Mouse (Mus musculus) CD4-positive naive resting alpha-beta T cell, adult 76 days (primary cell): ENCODE results near the gene Strap. TPM values are rescaled to one million over a fixed set of nuclear protein-coding genes. Genes with fewer than 3 reads are reported as not detected.

Experiments
- total RNA-seq: library from RNA; stranded (reverse); gene quantifications from one replicate; pipeline ENCODE4 v1.2.4, GENCODE M21; 2023

The Strap gene
- 101 TPM for total RNA-seq

DNA sequence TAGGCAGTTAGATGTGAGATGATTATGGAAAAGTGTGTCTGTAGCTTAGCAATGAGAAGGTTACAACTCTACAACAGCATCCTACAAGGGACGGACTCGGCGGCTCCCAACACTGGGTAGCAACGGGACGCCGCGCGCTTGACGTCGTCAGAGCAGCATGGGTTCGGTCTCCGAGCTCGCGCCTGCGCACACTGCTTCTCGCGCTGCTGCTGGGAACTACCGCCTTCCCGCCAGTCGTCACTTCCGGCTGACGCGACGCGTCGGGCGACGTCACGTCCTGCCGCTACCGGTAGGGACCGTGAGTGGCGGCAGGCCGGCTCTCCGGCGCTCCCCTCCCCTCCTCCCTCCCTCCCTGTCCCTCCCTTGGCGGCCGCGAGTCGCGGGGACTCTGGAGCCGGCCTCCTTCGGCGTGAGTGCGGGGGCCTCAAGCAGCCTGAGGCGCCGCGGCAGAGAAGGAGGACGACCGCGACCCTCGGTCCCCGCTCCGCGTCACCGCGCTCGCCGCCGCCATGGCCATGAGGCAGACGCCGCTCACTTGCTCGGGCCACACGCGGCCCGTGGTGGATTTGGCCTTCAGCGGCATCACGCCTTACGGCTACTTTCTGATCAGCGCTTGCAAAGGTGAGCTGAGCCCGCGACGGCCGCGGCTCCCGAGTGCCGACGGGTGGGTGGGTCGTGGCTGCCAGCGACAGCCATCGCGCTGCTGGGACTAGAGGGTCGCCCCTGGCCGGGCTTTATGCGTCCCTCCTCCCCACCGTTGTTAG, at the start of gene Strap:
Gene Strap, plus strand, starts transcription at position 233 of the 764 bp plus-strand sequence.

GRCm38 (mm10) chr6:137754056-137754856, 19.4 kb downstream of the Strap start, which contains the start of gene Dera:
Gene Dera (plus strand): TSS chr6:137754546.

Other genes starting within 250 kb of the Strap start
- gene Eps8, start 80.2 kb upstream of the Strap start, total RNA-seq, result 3.8 TPM
- gene Dera, start 19.5 kb downstream of the Strap start, total RNA-seq, result 30.8 TPM